Mouse (Mus musculus): ENCODE measurements around the gene Fat2. TPM values are rescaled to one million over a fixed set of nuclear protein-coding genes. Genes with fewer than 3 reads are reported as not detected.

Gene Fat2
- polyA plus RNA-seq, 1 experiment: not detected

DNA sequence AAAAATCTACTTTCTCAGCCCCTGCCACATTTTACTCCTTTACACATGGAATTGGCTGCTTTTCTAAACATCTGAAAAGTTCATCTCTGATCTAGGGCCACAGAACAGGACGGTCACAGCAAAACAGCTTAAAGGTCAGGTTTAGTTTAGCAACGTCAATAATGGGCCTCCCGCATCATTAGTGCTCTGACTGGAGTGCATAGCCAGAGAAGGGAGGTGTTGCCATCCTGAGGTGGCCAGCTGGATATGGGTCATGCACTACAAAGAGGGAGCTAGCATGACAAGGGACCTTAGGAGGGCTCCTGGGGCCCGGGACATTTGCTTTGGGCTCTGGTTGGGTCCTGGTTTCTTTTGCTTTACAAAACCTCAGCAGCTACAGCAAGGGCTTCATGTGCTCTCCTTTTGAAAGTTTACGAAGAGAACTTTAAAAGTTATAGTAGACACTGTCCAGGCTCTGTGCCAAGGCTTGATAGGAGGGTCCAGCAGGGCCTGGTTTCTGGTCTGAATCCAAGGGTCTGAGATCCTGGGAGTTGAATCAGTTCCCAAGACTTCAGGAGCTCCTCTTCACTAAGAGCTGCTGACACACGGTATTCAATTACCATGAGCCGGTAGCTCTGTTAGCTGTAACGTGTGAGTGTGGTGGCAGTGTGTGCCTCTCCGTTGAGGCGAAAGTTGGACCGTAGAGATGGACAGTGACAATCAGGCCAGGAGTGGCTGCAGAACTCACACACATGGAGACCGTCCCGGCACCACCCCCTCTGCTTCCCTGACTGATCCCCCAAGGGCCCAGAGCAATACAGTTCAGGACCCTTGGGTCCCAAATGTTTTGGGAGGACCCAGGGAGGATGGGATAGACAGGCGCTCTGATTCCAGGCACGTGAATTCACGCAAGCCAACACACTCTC lies 6.2 kb downstream of the Fat2 start:
- no peak for TF ChIP-seq POLR2A (IDR thresholded peaks at IDR 0.05; ENCODE audit: low read depth, low read length)
- TF ChIP-seq CTCF (IDR thresholded peaks at IDR 0.05; ENCODE audit: extremely low read depth, insufficient read length, insufficient replicate concordance, low read depth, low read length): no peak
- Histone ChIP-seq H3K27me3 (ENCODE audit: control insufficient read depth, insufficient read depth, low read length) (no peaks in the 10 kb centered on the region), H3K27ac (ENCODE audit: insufficient read depth, low read depth, low read length) (no peak overlapping the region), H3K4me1 (ENCODE audit: control insufficient read depth, insufficient read depth, insufficient read length, low read length) (no peaks in the 10 kb centered on the region), H3K4me3 (ENCODE audit: low read depth, low read length) (no peak overlapping the region), H3K36me3 (ENCODE audit: control insufficient read depth, insufficient read depth, low read length) (no peaks in the 10 kb centered on the region)
- 66% methylated on average over 16 of the region's 16 CpGs for WGBS

DNA sequence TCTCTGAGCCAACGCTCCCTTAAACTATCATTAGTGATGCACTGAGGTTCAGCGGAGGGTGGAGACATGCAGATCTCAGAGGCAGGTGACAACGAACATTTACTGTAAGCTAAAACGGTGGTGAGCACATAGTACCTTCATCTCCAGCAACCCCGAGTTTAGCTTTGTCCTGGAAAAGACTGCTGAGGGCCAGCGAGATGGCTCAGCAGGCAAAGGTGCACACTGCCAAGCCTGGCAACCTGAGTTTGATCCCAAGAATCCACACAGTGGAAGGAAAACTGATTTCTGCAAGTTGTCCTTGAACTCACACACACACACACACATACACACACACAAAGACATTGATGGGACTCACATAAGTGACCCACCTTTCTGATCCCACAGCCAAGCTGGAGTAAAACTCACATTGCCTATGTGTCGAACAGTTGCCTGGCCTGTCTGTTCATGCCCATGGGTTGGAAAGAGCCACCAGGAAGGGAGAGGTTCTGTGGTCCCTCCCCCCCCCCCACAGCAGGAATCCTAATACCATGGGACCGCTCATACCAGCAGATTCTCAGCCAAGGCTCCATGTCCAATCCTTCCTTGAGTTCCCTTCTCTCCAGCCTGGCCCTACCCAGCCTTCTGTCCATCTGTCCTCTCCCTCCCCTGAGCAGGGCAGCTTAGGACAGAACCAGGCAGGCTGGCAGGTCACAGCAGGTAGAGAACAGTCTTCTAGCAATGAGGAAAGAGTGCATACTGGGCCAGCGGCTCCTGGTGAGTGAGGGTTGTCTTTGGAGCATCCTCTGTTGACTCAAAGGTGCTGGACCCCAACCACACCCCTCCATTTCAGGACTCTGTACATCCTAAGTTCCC lies 8.6 kb downstream of the Fat2 start:
- WGBS: 77% methylated on average over 9 of the region's 9 CpGs

GRCm38 (mm10) chr11:55327111-55327510 lies 9.3 kb downstream of the Fat2 start:
- Histone ChIP-seq H3K36me3 (ENCODE audit: control insufficient read depth, insufficient read depth, low read length) (no peaks in the 10 kb centered on the region), H3K27ac (ENCODE audit: insufficient read depth, low read depth, low read length) (no peak overlapping the region), H3K27me3 (ENCODE audit: control insufficient read depth, insufficient read depth, low read length) (no peaks in the 10 kb centered on the region), H3K4me3 (ENCODE audit: low read depth, low read length) (no peak overlapping the region), H3K4me1 (ENCODE audit: control insufficient read depth, insufficient read depth, insufficient read length, low read length) (no peaks in the 10 kb centered on the region)
- 67% methylated on average over 5 of the region's 5 CpGs for WGBS
- TF ChIP-seq POLR2A (IDR thresholded peaks at IDR 0.05; ENCODE audit: low read depth, low read length) (no peak), CTCF (IDR thresholded peaks at IDR 0.05; ENCODE audit: extremely low read depth, insufficient read length, insufficient replicate concordance, low read depth, low read length) (no peak)

More for the DNA sequence above, 8.6 kb downstream of the Fat2 start:
- TF ChIP-seq POLR2A (IDR thresholded peaks at IDR 0.05; ENCODE audit: low read depth, low read length) (no peak), CTCF (IDR thresholded peaks at IDR 0.05; ENCODE audit: extremely low read depth, insufficient read length, insufficient replicate concordance, low read depth, low read length) (no peak)
- H3K4me1 ChIP-seq (ENCODE audit: control insufficient read depth, insufficient read depth, insufficient read length, low read length): no peaks in the 10 kb centered on the region
- no peak overlapping the region for H3K4me3 ChIP-seq (ENCODE audit: low read depth, low read length)
- no peak overlapping the region for H3K27ac ChIP-seq (ENCODE audit: insufficient read depth, low read depth, low read length)
- H3K36me3 ChIP-seq (ENCODE audit: control insufficient read depth, insufficient read depth, low read length): no peaks in the 10 kb centered on the region
- no peaks in the 10 kb centered on the region for H3K27me3 ChIP-seq (ENCODE audit: control insufficient read depth, insufficient read depth, low read length)

- Histone ChIP-seq H3K4me3 (ENCODE audit: low read depth, low read length) (no peak overlapping the region), H3K27ac (ENCODE audit: insufficient read depth, low read depth, low read length) (no peak overlapping the region), H3K27me3 (ENCODE audit: control insufficient read depth, insufficient read depth, low read length) (no peaks in the 10 kb centered on the region), H3K36me3 (ENCODE audit: control insufficient read depth, insufficient read depth, low read length) (no peaks in the 10 kb centered on the region), H3K4me1 (ENCODE audit: control insufficient read depth, insufficient read depth, insufficient read length, low read length) (no peaks in the 10 kb centered on the region)
- TF ChIP-seq CTCF (IDR thresholded peaks at IDR 0.05; ENCODE audit: extremely low read depth, insufficient read length, insufficient replicate concordance, low read depth, low read length) (no peak), POLR2A (IDR thresholded peaks at IDR 0.05; ENCODE audit: low read depth, low read length) (no peak)
- WGBS: 83% methylated on average over 7 of the region's 7 CpGs
Measured at GRCm38 (mm10) chr11:55326211-55326610, 10.2 kb downstream of the Fat2 start.

DNA sequence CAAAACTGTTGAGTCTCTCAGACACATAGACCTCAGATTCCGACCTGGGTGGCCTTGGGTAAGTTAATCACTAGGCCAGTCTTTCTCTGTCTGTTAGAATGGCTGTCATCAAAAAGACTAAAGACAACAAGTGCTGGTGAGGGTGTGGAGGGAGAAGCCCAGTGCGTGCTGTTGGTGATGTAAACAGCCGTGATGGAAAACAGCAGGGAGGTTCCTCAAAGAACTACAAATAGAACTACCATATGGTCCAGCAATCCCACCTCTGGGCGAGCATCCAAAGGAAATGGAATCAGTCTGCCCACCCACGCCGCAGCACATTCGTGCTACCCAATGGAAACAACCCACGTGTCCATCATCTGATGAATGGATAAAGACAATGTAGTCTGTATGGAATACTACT lies 12.5 kb downstream of the Fat2 start:
- no peak for TF ChIP-seq POLR2A (IDR thresholded peaks at IDR 0.05; ENCODE audit: low read depth, low read length)
- no peak for TF ChIP-seq CTCF (IDR thresholded peaks at IDR 0.05; ENCODE audit: extremely low read depth, insufficient read length, insufficient replicate concordance, low read depth, low read length)
- no peak overlapping the region for H3K27ac ChIP-seq (ENCODE audit: insufficient read depth, low read depth, low read length)
- 75% methylated on average over 8 of the region's 8 CpGs for WGBS
- no peaks in the 10 kb centered on the region for H3K27me3 ChIP-seq (ENCODE audit: control insufficient read depth, insufficient read depth, low read length)
- no peak overlapping the region for H3K4me3 ChIP-seq (ENCODE audit: low read depth, low read length)
- H3K4me1 ChIP-seq (ENCODE audit: control insufficient read depth, insufficient read depth, insufficient read length, low read length): no peaks in the 10 kb centered on the region
- no peaks in the 10 kb centered on the region for H3K36me3 ChIP-seq (ENCODE audit: control insufficient read depth, insufficient read depth, low read length)

GRCm38 (mm10) chr11:55320990-55321389 lies 15.4 kb downstream of the Fat2 start:
- 65% methylated on average over 2 of the region's 2 CpGs for WGBS
- Histone ChIP-seq H3K27me3 (ENCODE audit: control insufficient read depth, insufficient read depth, low read length) (no peaks in the 10 kb centered on the region), H3K4me1 (ENCODE audit: control insufficient read depth, insufficient read depth, insufficient read length, low read length) (no peaks in the 10 kb centered on the region), H3K36me3 (ENCODE audit: control insufficient read depth, insufficient read depth, low read length) (no peaks in the 10 kb centered on the region), H3K4me3 (ENCODE audit: low read depth, low read length) (no peak overlapping the region), H3K27ac (ENCODE audit: insufficient read depth, low read depth, low read length) (no peak overlapping the region)
- TF ChIP-seq POLR2A (IDR thresholded peaks at IDR 0.05; ENCODE audit: low read depth, low read length) (no peak), CTCF (IDR thresholded peaks at IDR 0.05; ENCODE audit: extremely low read depth, insufficient read length, insufficient replicate concordance, low read depth, low read length) (no peak)

DNA sequence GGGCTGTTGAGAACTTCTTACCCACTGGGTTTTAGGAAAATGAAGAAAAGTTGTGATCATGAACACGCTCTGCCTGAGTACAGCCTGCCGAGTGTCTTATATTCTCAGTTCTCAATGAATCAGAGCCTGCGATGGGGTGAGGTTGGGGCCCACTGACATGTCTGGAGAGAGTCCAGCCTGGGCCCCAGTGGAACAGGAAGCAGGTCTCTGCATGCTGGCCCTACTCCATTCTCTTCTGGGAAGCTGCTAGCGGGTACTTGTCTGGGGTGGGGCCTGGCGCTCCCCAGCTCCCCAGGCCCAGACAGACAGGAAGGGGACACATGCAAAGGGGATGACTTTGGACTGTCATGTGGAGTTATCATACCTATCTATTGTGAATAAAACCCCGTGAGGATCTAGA lies 20.4 kb downstream of the Fat2 start:
- Histone ChIP-seq H3K27ac (ENCODE audit: insufficient read depth, low read depth, low read length) (no peak overlapping the region), H3K4me1 (ENCODE audit: control insufficient read depth, insufficient read depth, insufficient read length, low read length) (no peaks in the 10 kb centered on the region; the same call in 1 of the 2 replicates), H3K4me3 (ENCODE audit: low read depth, low read length) (no peak overlapping the region), H3K36me3 (ENCODE audit: control insufficient read depth, insufficient read depth, low read length) (no peaks in the 10 kb centered on the region), H3K27me3 (ENCODE audit: control insufficient read depth, insufficient read depth, low read length) (no peaks in the 10 kb centered on the region)
- TF ChIP-seq CTCF (IDR thresholded peaks at IDR 0.05; ENCODE audit: extremely low read depth, insufficient read length, insufficient replicate concordance, low read depth, low read length) (no peak), POLR2A (IDR thresholded peaks at IDR 0.05; ENCODE audit: low read depth, low read length) (no peak)
- 58% methylated on average over 6 of the region's 6 CpGs for WGBS

Data from small intestine, adult 2 months (tissue).